Mouse (Mus musculus): ENCODE data around the gene Slc12a3. TPM values are rescaled to one million over a fixed set of nuclear protein-coding genes. Genes with fewer than 3 reads are reported as not detected.

The Slc12a3 gene
- total and polyA plus RNA-seq, 3 experiments: not detected

DNA sequence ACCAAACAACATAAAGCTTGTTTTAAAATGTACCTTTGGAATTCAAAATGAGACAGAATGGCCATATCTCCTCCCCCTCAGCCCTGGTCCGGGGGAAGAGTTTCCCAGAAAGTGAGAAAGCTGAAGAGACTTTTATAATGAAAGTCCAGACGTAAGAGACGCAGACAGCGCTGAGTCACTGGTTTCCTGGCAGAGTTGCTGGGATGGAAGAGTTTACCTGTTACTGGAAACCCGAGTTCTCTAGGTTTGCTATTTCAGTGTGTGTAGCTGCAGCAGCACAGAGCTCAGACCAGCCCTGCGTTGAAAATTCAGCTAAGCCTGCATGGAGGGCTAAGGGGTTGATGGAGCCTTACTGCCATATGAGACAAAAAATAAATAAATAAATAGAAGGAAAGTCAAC, 6.0 kb upstream of the Slc12a3 start:
- no peak overlapping the region for H3K27ac ChIP-seq (ENCODE audit: control insufficient read depth, low read depth, low read length)
- no peak overlapping the region for H3K9ac ChIP-seq (ENCODE audit: control insufficient read depth, low read depth, low read length, poor library complexity, severe bottlenecking)
- no peaks in the 10 kb centered on the region for H3K9me3 ChIP-seq (replicated peaks; ENCODE audit: insufficient read depth, low read length)
- no peak for TF ChIP-seq MAX (IDR thresholded peaks at IDR 0.05; ENCODE audit: low read length)
- TF ChIP-seq CHD2 (IDR thresholded peaks at IDR 0.05; ENCODE audit: low read length): no peak
- TF ChIP-seq ZMIZ1 (IDR thresholded peaks at IDR 0.05; ENCODE audit: low read depth, low read length): no peak
- no peak for TF ChIP-seq MYC (IDR thresholded peaks at IDR 0.05; ENCODE audit: low read depth, low read length)
- no peak for TF ChIP-seq ZNF384 (IDR thresholded peaks at IDR 0.05; ENCODE audit: low read depth, low read length)
- TF ChIP-seq SIN3A (IDR thresholded peaks at IDR 0.05; ENCODE audit: low read length): no peak
- no peak for TF ChIP-seq MXI1 (IDR thresholded peaks at IDR 0.05; ENCODE audit: low read depth, low read length)
- TF ChIP-seq SMC3 (IDR thresholded peaks at IDR 0.05; ENCODE audit: low read depth, low read length): no peak
- TF ChIP-seq ZC3H11A (IDR thresholded peaks at IDR 0.05; ENCODE audit: low read depth, low read length): no peak
- TF ChIP-seq GABPA (IDR thresholded peaks at IDR 0.05; ENCODE audit: low read depth, low read length): no peak
- TF ChIP-seq MAZ (IDR thresholded peaks at IDR 0.05; ENCODE audit: low read depth, low read length): no peak
- no peak for TF ChIP-seq MEF2A (IDR thresholded peaks at IDR 0.05; ENCODE audit: extremely low read depth, insufficient replicate concordance, low read depth, low read length, poor library complexity, severe bottlenecking)
- TF ChIP-seq MYB (IDR thresholded peaks at IDR 0.05; ENCODE audit: low read depth, low read length): no peak
- no peak for TF ChIP-seq TBP (IDR thresholded peaks at IDR 0.05; ENCODE audit: low read depth, low read length)
- no peak for TF ChIP-seq RAD21 (IDR thresholded peaks at IDR 0.05; ENCODE audit: low read depth, low read length)
- no peak for TF ChIP-seq USF2 (IDR thresholded peaks at IDR 0.05; ENCODE audit: borderline replicate concordance in 1 of 2, insufficient read depth in 1 of 2, low read depth in 1 of 2, low read length in 2 of 2)
- no peak for TF ChIP-seq MAFK (IDR thresholded peaks at IDR 0.05; ENCODE audit: borderline replicate concordance, low read depth, low read length)
- no peak for TF ChIP-seq ETS1 (IDR thresholded peaks at IDR 0.05; ENCODE audit: low read depth, low read length)
- no peaks in the 10 kb centered on the region for H3K79me2 ChIP-seq (ENCODE audit: control insufficient read depth, insufficient read depth, low read length, poor library complexity)
- H3K36me3 ChIP-seq (ENCODE audit: control insufficient read depth in 1 of 2, insufficient read depth in 2 of 2, low read length in 2 of 2): no peaks in the 10 kb centered on the region
- H3K4me1 ChIP-seq (ENCODE audit: control insufficient read depth in 1 of 2, insufficient read depth in 2 of 2, low read length in 2 of 2): no peaks in the 10 kb centered on the region
- no peaks in the 10 kb centered on the region; a peak in 1 of 4 replicates for H3K27me3 ChIP-seq (ENCODE audit: control insufficient read depth in 1 of 2, insufficient read depth in 2 of 2, low read length in 2 of 2)
- no peak for DNase-seq (ENCODE audit: low read depth, low spot score)
- H3K4me3 ChIP-seq (ENCODE audit: control insufficient read depth in 1 of 2, insufficient read depth in 1 of 2, low read depth in 2 of 2, low read length in 2 of 2): no peak overlapping the region

DNA sequence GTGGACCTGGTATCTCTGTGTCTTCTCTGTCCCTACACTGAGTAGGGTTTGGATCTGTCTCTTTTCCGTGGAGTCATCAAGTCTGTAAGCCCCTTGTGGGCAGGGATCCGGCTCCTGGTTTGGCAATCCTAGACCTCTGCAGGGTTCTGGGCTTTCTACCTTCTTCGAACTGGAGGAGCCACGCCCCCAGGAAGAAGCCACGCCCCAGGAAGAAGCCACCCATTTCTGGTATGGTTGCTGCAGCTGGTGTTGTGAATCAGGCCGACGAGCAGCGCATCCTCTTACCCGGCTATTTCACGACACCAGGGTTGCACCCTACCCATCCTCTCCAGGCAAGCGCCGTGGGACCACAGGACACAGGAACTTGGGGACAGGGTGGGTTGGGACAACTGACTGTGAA, 4.9 kb upstream of the Slc12a3 start:
- Histone ChIP-seq H3K4me1 (ENCODE audit: control insufficient read depth in 1 of 2, insufficient read depth in 2 of 2, low read length in 2 of 2) (no peaks in the 10 kb centered on the region), H3K4me3 (ENCODE audit: control insufficient read depth in 1 of 2, insufficient read depth in 1 of 2, low read depth in 2 of 2, low read length in 2 of 2) (no peak overlapping the region), H3K9me3 (replicated peaks; ENCODE audit: insufficient read depth, low read length) (no peaks in the 10 kb centered on the region), H3K9ac (ENCODE audit: control insufficient read depth, low read depth, low read length, poor library complexity, severe bottlenecking) (no peak overlapping the region), H3K27ac (ENCODE audit: control insufficient read depth, low read depth, low read length) (no peak overlapping the region), H3K79me2 (ENCODE audit: control insufficient read depth, insufficient read depth, low read length, poor library complexity) (no peaks in the 10 kb centered on the region), H3K27me3 (ENCODE audit: control insufficient read depth in 1 of 2, insufficient read depth in 2 of 2, low read length in 2 of 2) (no peaks in the 10 kb centered on the region; a peak in 1 of 4 replicates), H3K36me3 (ENCODE audit: control insufficient read depth in 1 of 2, insufficient read depth in 2 of 2, low read length in 2 of 2) (no peaks in the 10 kb centered on the region)
- no peak for TF ChIP-seq CHD1 (IDR thresholded peaks at IDR 0.05; ENCODE audit: low read depth, low read length)
- no peak for TF ChIP-seq CHD2 (IDR thresholded peaks at IDR 0.05; ENCODE audit: low read length)
- TF ChIP-seq NRF1 (IDR thresholded peaks at IDR 0.05; ENCODE audit: insufficient read depth, low read depth, low read length, poor library complexity, severe bottlenecking): no peak
- TF ChIP-seq ELF1 (IDR thresholded peaks at IDR 0.05; ENCODE audit: low read depth, low read length): no peak
- TF ChIP-seq JUND (IDR thresholded peaks at IDR 0.05; ENCODE audit: low read depth, low read length): no peak
- TF ChIP-seq ZMIZ1 (IDR thresholded peaks at IDR 0.05; ENCODE audit: low read depth, low read length): no peak
- no peak for TF ChIP-seq GATA1 (IDR thresholded peaks at IDR 0.05; ENCODE audit: low read depth, low read length)
- no peak for TF ChIP-seq CTCF (IDR thresholded peaks at IDR 0.05 in 2 of 3, conservative IDR thresholded peaks at IDR 0.05 in 1 of 3; ENCODE audit: control insufficient read depth in 1 of 3, insufficient read depth in 1 of 3, low read depth in 2 of 3, low read length in 3 of 3, poor library complexity in 1 of 3, severe bottlenecking in 1 of 3)
- no peak for TF ChIP-seq GABPA (IDR thresholded peaks at IDR 0.05; ENCODE audit: low read depth, low read length)
- TF ChIP-seq MAZ (IDR thresholded peaks at IDR 0.05; ENCODE audit: low read depth, low read length): no peak
- TF ChIP-seq KAT2A (conservative IDR thresholded peaks at IDR 0.05; ENCODE audit: low read depth, low read length): no peak
- TF ChIP-seq BHLHE40 (IDR thresholded peaks at IDR 0.05; ENCODE audit: borderline replicate concordance, low read depth, low read length): no peak
- TF ChIP-seq EP300 (IDR thresholded peaks at IDR 0.05; ENCODE audit: low read depth in 1 of 2, low read length in 2 of 2): no peak
- no peak for TF ChIP-seq TCF12 (IDR thresholded peaks at IDR 0.05; ENCODE audit: low read depth, low read length)
- no peak for TF ChIP-seq MXI1 (IDR thresholded peaks at IDR 0.05; ENCODE audit: low read depth, low read length)
- peak; percentile 19 for DNase-seq (ENCODE audit: low read depth, low spot score)
